Mouse (Mus musculus): Measurements from ENCODE around the gene Cox6b2.

Gene Cox6b2

GRCm38 (mm10) chr7:4764946-4765710 is 12.2 kb upstream of the Cox6b2 start:
- DNase-seq (ENCODE audit: low spot score in 2 of 2), result no peak

GRCm38 (mm10) chr7:4759670-4760069 is 6.8 kb upstream of the Cox6b2 start:
- DNase-seq (ENCODE audit: low spot score in 2 of 2), result no peak

GRCm38 (mm10) chr7:4751971-4752820 is 698 bp downstream of the Cox6b2 start:
- no peak for DNase-seq (ENCODE audit: low spot score in 2 of 2)

GRCm38 (mm10) chr7:4749169-4749568 is 3.7 kb downstream of the Cox6b2 start:
- no peak for DNase-seq (ENCODE audit: low spot score in 2 of 2)

GRCm38 (mm10) chr7:4748321-4748720 is 4.6 kb downstream of the Cox6b2 start:
- DNase-seq (ENCODE audit: low spot score in 2 of 2), result no peak

- no peak for DNase-seq (ENCODE audit: low spot score in 2 of 2)
Observed at GRCm38 (mm10) chr7:4747156-4747899, 5.6 kb downstream of the Cox6b2 start.

GRCm38 (mm10) chr7:4746326-4746980 is 6.4 kb downstream of the Cox6b2 start:
- no peak for DNase-seq (ENCODE audit: low spot score in 2 of 2)

GRCm38 (mm10) chr7:4744886-4745285 is 8.0 kb downstream of the Cox6b2 start:
- no peak for DNase-seq (ENCODE audit: low spot score in 2 of 2)

- DNase-seq (ENCODE audit: low spot score in 2 of 2), result no peak
Observed at GRCm38 (mm10) chr7:4743354-4743753, 9.5 kb downstream of the Cox6b2 start.

GRCm38 (mm10) chr7:4742482-4742819 is 10.4 kb downstream of the Cox6b2 start:
- no peak for DNase-seq (ENCODE audit: low spot score in 2 of 2)

GRCm38 (mm10) chr7:4741672-4742481 is 11.0 kb downstream of the Cox6b2 start:
- no peak for DNase-seq (ENCODE audit: low spot score in 2 of 2)

GRCm38 (mm10) chr7:4741151-4741550 is 11.7 kb downstream of the Cox6b2 start:
- peak in 1 of 2 experiments; percentile 16 for DNase-seq (ENCODE audit: low spot score in 2 of 2)

GRCm38 (mm10) chr7:4740309-4740727 is 12.6 kb downstream of the Cox6b2 start:
- no peak for DNase-seq (ENCODE audit: low spot score in 2 of 2)

GRCm38 (mm10) chr7:4739544-4740275 is 13.2 kb downstream of the Cox6b2 start, which contains the start of gene Kmt5c:
TSS of gene Kmt5c (plus strand) at chr7:4740115.
- peak; percentile 99 for DNase-seq (ENCODE audit: low spot score in 2 of 2)

- no peak for DNase-seq (ENCODE audit: low spot score in 2 of 2)
Observed at GRCm38 (mm10) chr7:4739041-4739543, 13.8 kb downstream of the Cox6b2 start.

GRCm38 (mm10) chr7:4732968-4733392 is 19.9 kb downstream of the Cox6b2 start:
- no peak for DNase-seq (ENCODE audit: low spot score in 2 of 2)

- DNase-seq (ENCODE audit: low spot score in 2 of 2), result no peak
Observed at GRCm38 (mm10) chr7:4731090-4731489, 21.8 kb downstream of the Cox6b2 start.

GRCm38 (mm10) chr7:4725169-4725568 is 27.7 kb downstream of the Cox6b2 start, which contains the start of gene Tmem150b:
TSS of gene Tmem150b (minus strand) at chr7:4725249.
- no peak for DNase-seq (ENCODE audit: low spot score in 2 of 2)

GRCm38 (mm10) chr7:4724359-4724758 is 28.5 kb downstream of the Cox6b2 start:
- DNase-seq (ENCODE audit: low spot score in 2 of 2), result no peak

- DNase-seq (ENCODE audit: low spot score in 2 of 2), result peak; percentile 50 to 68
Observed at GRCm38 (mm10) chr7:4723508-4723907, 29.4 kb downstream of the Cox6b2 start.
